Mouse (Mus musculus): Measurements from ENCODE around the gene Asap3.

GRCm38 (mm10) chr4:136238669-136239068 is 32.5 kb downstream of the Asap3 start:
- TF ChIP-seq CTCF (IDR thresholded peaks at IDR 0.05; ENCODE audit: low read depth, low read length): no peak
- no peak for TF ChIP-seq POLR2A (IDR thresholded peaks at IDR 0.05; ENCODE audit: extremely low read depth, insufficient read depth, low read length)

All from liver, adult 2 months (tissue).